Mouse (Mus musculus): ENCODE results near the gene Atp2c2. TPM values are rescaled to one million over a fixed set of nuclear protein-coding genes. Genes with fewer than 3 reads are reported as not detected.
A peak's percentile ranks its signal among the peaks of the same experiment; 100 is the strongest.

The Atp2c2 gene
- polyA plus RNA-seq, 1 experiment from 2014 or later, result 0.64 TPM

GRCm38 (mm10) chr8:119779013-119779737 lies 79.4 kb downstream of the Atp2c2 start:
- peak overlapping the region; percentile 54 for H3K27ac ChIP-seq (replicated peaks)
- no peaks in the 10 kb centered on the region for H3K9me3 ChIP-seq
- H3K4me3 ChIP-seq, result no peak overlapping the region
- WGBS, result 24% methylated on average over 14 of the region's 14 CpGs
- H3K36me3 ChIP-seq, result no peaks in the 10 kb centered on the region
- no peak overlapping the region for H3K9ac ChIP-seq (replicated peaks)
- H3K4me2 ChIP-seq (replicated peaks), result peak overlapping the region; percentile 88
- peaks cover 21% of the 10 kb centered on the region for H3K4me1 ChIP-seq
- 0 out of 2 replicates have a peak, but pooled peaks cover 9% of the 10 kb centered on the region for H3K27me3 ChIP-seq
- no peak for ATAC-seq (ENCODE audit: low FRiP score, low read depth)

GRCm38 (mm10) chr8:119780402-119781049 lies 80.7 kb downstream of the Atp2c2 start:
- Histone ChIP-seq H3K27ac (replicated peaks) (no peak overlapping the region), H3K4me1 (peaks cover 32% of the 10 kb centered on the region), H3K4me2 (replicated peaks) (no peak overlapping the region), H3K36me3 (no peaks in the 10 kb centered on the region), H3K9ac (replicated peaks) (0 out of 2 replicates have a peak overlapping the region, but pooled peaks have one; percentile 24), H3K27me3 (0 out of 2 replicates have a peak, but pooled peaks cover 9% of the 10 kb centered on the region), H3K4me3 (no peak overlapping the region), H3K9me3 (no peaks in the 10 kb centered on the region)
- ATAC-seq (ENCODE audit: low FRiP score, low read depth), result no peak
- 84% methylated on average over 9 of the region's 9 CpGs for WGBS

GRCm38 (mm10) chr8:119781086-119781840 lies 81.5 kb downstream of the Atp2c2 start:
- ATAC-seq (ENCODE audit: low FRiP score, low read depth), result no peak
- Histone ChIP-seq H3K27me3 (0 out of 2 replicates have a peak, but pooled peaks cover 9% of the 10 kb centered on the region), H3K9ac (replicated peaks) (0 out of 2 replicates have a peak overlapping the region, but pooled peaks have one; percentile 24), H3K27ac (replicated peaks) (no peak overlapping the region), H3K4me1 (peaks cover 39% of the 10 kb centered on the region), H3K36me3 (no peaks in the 10 kb centered on the region), H3K9me3 (no peaks in the 10 kb centered on the region), H3K4me2 (replicated peaks) (no peak overlapping the region), H3K4me3 (no peak overlapping the region)
- WGBS, result 75% methylated on average over 4 of the region's 4 CpGs

GRCm38 (mm10) chr8:119782715-119783114 lies 82.9 kb downstream of the Atp2c2 start:
- H3K27ac ChIP-seq (replicated peaks), result no peak overlapping the region
- WGBS, result 12% methylated on average over 5 of the region's 5 CpGs
- H3K4me2 ChIP-seq (replicated peaks), result no peak overlapping the region
- H3K27me3 ChIP-seq, result 0 out of 2 replicates have a peak, but pooled peaks cover 9% of the 10 kb centered on the region
- H3K4me3 ChIP-seq, result no peak overlapping the region
- peaks cover 33% of the 10 kb centered on the region for H3K4me1 ChIP-seq
- no peaks in the 10 kb centered on the region for H3K36me3 ChIP-seq
- no peaks in the 10 kb centered on the region for H3K9me3 ChIP-seq
- no peak overlapping the region for H3K9ac ChIP-seq (replicated peaks)
- no peak for ATAC-seq (ENCODE audit: low FRiP score, low read depth)

- no peak overlapping the region for H3K9ac ChIP-seq (replicated peaks)
- no peak overlapping the region for H3K4me3 ChIP-seq
- H3K4me1 ChIP-seq, result peaks cover 30% of the 10 kb centered on the region
- H3K27ac ChIP-seq (replicated peaks), result no peak overlapping the region
- H3K9me3 ChIP-seq, result no peaks in the 10 kb centered on the region
- no peak overlapping the region for H3K4me2 ChIP-seq (replicated peaks)
- 0 out of 2 replicates have a peak, but pooled peaks cover 9% of the 10 kb centered on the region for H3K27me3 ChIP-seq
- ATAC-seq (ENCODE audit: low FRiP score, low read depth), result no peak
- H3K36me3 ChIP-seq, result no peaks in the 10 kb centered on the region
- WGBS, result 78% methylated on average over 6 of the region's 6 CpGs
Measured at GRCm38 (mm10) chr8:119783579-119783978, 83.8 kb downstream of the Atp2c2 start.

GRCm38 (mm10) chr8:119784141-119784574 lies 84.3 kb downstream of the Atp2c2 start:
- WGBS, result 43% methylated on average over 9 of the region's 9 CpGs
- no peak for ATAC-seq (ENCODE audit: low FRiP score, low read depth)
- Histone ChIP-seq H3K4me1 (peaks cover 32% of the 10 kb centered on the region), H3K36me3 (no peaks in the 10 kb centered on the region), H3K4me3 (no peak overlapping the region), H3K27ac (replicated peaks) (no peak overlapping the region), H3K9ac (replicated peaks) (no peak overlapping the region), H3K9me3 (no peaks in the 10 kb centered on the region), H3K4me2 (replicated peaks) (no peak overlapping the region), H3K27me3 (0 out of 2 replicates have a peak, but pooled peaks cover 9% of the 10 kb centered on the region)

GRCm38 (mm10) chr8:119784676-119785075 lies 84.9 kb downstream of the Atp2c2 start:
- Histone ChIP-seq H3K4me3 (no peak overlapping the region), H3K4me1 (peaks cover 33% of the 10 kb centered on the region), H3K36me3 (no peaks in the 10 kb centered on the region), H3K27me3 (0 out of 2 replicates have a peak, but pooled peaks cover 9% of the 10 kb centered on the region), H3K4me2 (replicated peaks) (no peak overlapping the region), H3K27ac (replicated peaks) (no peak overlapping the region), H3K9me3 (no peaks in the 10 kb centered on the region), H3K9ac (replicated peaks) (no peak overlapping the region)
- WGBS, result 65% methylated on average over 7 of the region's 7 CpGs
- ATAC-seq (ENCODE audit: low FRiP score, low read depth), result no peak

GRCm38 (mm10) chr8:119785764-119786405 lies 86.1 kb downstream of the Atp2c2 start:
- Histone ChIP-seq H3K27me3 (0 out of 2 replicates have a peak, but pooled peaks cover 4% of the 10 kb centered on the region), H3K4me2 (replicated peaks) (no peak overlapping the region), H3K9me3 (no peaks in the 10 kb centered on the region), H3K4me1 (peaks cover 40% of the 10 kb centered on the region), H3K27ac (replicated peaks) (peak overlapping the region; percentile 63), H3K9ac (replicated peaks) (no peak overlapping the region), H3K4me3 (no peak overlapping the region), H3K36me3 (no peaks in the 10 kb centered on the region)
- peak; percentile 45 for ATAC-seq (ENCODE audit: low FRiP score, low read depth)
- 46% methylated on average over 18 of the region's 18 CpGs for WGBS

- Histone ChIP-seq H3K36me3 (no peaks in the 10 kb centered on the region), H3K9ac (replicated peaks) (no peak overlapping the region), H3K4me3 (no peak overlapping the region), H3K9me3 (no peaks in the 10 kb centered on the region), H3K4me2 (replicated peaks) (no peak overlapping the region), H3K27me3 (no peaks in the 10 kb centered on the region), H3K27ac (replicated peaks) (no peak overlapping the region), H3K4me1 (peaks cover 49% of the 10 kb centered on the region)
- no peak for ATAC-seq (ENCODE audit: low FRiP score, low read depth)
- 77% methylated on average over 3 of the region's 3 CpGs for WGBS
Measured at GRCm38 (mm10) chr8:119786871-119787270, 87.1 kb downstream of the Atp2c2 start.

GRCm38 (mm10) chr8:119787341-119787740 lies 87.5 kb downstream of the Atp2c2 start:
- Histone ChIP-seq H3K4me1 (peaks cover 54% of the 10 kb centered on the region), H3K4me3 (no peak overlapping the region), H3K27me3 (no peaks in the 10 kb centered on the region), H3K9ac (replicated peaks) (no peak overlapping the region), H3K9me3 (no peaks in the 10 kb centered on the region), H3K4me2 (replicated peaks) (no peak overlapping the region), H3K27ac (replicated peaks) (no peak overlapping the region), H3K36me3 (no peaks in the 10 kb centered on the region)
- ATAC-seq (ENCODE audit: low FRiP score, low read depth), result no peak
- WGBS, result 62% methylated on average over 4 of the region's 4 CpGs

- Histone ChIP-seq H3K27ac (replicated peaks) (0 out of 2 replicates have a peak overlapping the region, but pooled peaks have one; percentile 12), H3K4me3 (no peak overlapping the region), H3K9me3 (no peaks in the 10 kb centered on the region), H3K4me1 (peaks cover 59% of the 10 kb centered on the region), H3K27me3 (no peaks in the 10 kb centered on the region), H3K4me2 (replicated peaks) (no peak overlapping the region), H3K36me3 (no peaks in the 10 kb centered on the region), H3K9ac (replicated peaks) (no peak overlapping the region)
- no peak for ATAC-seq (ENCODE audit: low FRiP score, low read depth)
- 77% methylated on average over 9 of the region's 9 CpGs for WGBS
Measured at GRCm38 (mm10) chr8:119788607-119789381, 89.0 kb downstream of the Atp2c2 start.

All from midbrain, embryonic 12.5 days (tissue).